Mouse (Mus musculus) thymus, postnatal 25 days (tissue): ENCODE data around the gene Mcu.

ENCODE experiments used
- DNase-seq: peaks from one replicate; pipeline ENCODE4 v3.0.0; 2022

Mcu gene

DNA sequence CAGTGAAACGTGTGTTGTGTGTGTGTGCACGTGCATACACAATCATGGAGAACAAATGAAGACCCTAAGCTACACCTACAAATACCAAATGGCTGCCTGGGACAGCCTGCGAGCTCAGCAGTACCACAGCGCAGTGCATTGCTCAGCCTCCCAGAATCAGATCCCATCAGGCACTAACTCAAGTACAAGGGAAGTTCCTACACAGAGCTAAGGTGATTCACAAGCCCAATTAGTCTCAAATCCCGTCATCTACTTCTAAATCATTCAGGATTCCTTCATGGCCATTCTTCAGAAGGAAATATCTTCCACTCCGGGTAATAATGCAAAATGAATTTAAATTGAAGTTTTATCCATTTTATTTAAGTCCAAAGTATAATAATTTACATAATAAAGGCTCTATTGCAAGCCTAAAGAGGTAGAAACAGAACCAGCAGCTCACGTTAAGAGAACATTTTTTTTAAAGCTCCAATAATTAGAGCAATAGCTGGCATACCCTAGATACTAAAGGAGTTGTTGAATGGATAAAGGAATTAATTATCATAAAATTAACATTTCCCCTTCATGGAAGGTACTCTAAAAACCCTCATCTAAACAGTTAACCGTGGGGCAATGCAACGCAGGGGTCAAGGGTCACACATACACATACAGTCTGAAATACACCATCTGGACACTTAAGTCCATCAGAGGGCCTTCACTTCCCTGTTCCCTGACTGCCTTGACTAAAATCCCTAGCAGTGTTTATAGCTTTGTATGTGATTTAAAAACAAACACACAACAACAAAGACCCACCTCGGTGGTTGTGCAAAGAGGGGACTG is 47.6 kb downstream of the Mcu start:
- DNase-seq, result no peak

DNA sequence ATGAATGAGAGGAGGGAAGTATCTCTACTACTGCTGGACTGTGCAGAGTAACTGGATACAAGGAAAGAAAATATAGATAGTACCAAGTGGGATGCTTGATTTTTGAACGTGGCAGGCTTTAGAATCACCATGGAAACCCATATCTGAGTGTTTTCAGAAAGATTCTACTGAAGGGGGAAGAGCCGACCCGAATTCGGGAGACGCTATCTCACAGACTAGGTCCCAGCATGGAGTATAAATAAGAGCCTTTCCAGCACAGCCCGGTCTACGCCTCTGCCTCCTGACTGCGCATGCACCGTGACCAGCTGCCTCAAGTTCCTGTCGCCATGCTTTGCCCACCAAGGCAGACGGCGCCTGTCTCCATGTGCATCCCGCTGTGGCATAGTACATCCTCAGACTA is 49.5 kb downstream of the Mcu start:
- no peak for DNase-seq

DNA sequence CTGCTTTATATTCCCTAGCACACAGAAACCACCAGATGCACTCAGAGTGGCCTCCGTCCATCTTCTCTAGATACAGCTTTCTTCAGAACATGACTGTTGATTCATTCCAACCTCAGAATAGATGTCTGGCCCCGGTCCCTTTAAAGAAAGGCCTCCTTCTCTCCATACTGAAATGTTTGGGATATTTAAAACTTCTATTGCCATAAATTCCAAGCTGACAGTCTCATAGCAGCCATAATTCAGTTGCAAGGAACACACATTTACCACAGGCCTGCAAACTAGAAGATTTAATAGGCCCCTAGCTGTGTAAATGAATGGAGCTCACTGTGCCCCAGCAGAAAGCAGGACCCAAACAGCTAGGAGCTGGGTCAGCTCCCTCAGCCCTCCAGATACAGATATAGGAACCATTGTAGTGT is 50.5 kb downstream of the Mcu start:
- DNase-seq, result no peak

DNA sequence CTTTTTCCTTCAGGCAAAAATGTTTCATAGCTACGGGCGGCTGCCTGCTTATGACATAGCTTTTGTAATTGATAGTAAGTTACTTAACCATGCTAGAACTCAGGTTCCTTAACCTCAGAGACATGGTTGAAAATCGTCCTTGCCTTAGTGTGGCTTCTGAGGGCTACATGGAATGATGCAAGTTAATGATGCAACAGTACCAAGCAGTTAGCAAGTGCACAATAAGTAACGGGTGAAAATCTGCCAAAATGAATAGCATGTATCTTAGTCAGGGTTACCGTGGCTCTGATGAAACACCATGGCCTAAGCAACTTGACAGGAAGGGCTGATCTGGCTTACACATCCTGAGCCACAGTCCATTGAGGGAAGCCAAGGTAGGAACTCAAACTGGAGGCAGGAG is 51.9 kb downstream of the Mcu start:
- DNase-seq, result no peak

DNA sequence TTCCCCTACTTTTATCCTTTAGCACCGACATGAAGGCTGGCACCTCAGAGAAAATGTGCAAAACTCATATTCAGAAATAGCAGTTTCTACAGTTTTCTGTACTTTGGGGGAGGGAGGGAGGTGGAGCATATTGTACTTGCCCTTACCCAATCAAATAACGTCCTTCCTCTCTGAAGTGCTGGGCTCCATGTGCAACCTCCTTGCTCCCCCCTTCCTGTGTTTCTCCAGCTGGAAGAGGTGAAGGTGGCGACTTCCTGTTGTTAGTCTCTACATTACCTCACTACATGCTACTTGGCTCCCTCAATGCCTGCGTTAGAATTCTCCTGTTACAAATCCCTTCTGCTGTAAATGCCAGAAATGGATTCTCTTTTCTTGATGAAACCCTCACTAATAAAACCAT is 54.0 kb downstream of the Mcu start:
- peak; percentile 33 for DNase-seq

DNA sequence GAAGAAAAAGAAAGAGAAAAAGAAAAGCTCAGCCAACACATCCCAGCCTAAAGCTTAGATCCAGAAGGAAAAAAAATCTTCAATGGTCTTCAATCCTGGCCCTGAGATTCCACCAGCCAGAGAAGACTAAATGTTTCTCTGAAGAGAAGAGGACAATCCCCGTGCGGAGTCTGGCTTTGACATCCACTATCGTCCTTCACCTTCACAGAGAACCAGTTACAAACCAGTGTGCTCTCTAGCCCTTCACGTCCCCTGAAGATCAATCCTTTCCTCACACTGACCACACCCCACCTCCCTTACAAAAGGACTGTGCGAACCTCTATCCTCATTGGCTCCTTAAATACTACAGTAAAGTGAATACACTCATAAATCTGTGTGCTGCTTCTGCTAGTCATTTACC is 56.4 kb downstream of the Mcu start:
- no peak for DNase-seq

DNA sequence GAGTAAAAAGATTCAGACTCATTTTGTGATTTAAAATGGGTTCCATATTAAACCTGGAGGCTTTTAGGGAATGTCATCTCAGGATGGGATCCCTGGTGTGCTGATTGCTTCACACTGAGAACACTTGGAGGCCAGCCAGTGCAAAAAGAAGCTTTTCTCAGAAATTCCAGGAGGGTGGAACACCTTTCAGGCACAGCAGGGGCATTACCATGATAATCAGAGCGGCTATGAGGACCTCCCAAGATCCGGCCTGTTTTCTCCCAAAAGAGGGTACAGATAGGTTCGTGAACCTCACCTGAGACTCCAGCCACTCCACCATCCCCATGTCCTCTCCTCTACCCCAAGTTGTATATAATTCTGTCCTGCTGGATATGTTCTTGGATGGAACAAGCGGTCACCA is 57.9 kb downstream of the Mcu start:
- DNase-seq, result no peak

DNA sequence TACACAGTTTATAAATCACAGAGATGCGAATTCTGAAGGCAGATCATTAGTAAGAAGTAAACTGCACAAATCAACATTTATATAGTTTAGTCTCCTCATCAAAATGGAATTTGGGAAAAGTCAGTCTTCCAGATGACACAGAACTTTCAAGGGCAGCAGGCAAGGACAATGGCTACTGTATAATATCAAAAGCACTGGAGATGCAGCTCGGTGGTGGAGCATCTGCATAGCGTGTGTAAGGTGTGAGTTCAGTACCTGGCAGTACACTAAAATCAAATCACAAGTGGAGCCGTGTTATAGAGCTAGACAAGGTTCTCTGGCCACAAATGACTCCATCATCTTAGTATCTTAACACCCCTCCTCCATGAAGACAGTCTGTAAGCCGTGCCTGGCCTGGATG is 58.3 kb downstream of the Mcu start:
- DNase-seq, result no peak

DNA sequence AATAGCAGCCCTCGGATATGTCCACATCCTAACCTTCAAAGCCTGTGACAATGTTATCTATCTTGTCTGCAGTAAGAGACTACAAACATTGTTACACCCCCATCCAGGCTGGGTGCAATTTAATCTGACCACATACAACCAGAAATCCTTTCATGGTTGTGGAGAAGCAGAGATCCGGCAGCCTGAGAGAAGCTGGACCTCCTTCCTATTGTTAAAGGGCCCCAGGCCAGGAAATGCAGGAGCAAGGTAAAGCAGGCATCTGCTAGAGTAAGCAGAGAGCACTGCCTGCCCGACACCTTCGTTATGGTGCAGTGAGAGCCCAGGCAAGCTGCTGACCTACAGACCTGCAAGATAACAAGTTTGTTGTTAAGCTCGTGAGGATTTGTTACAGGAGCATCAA is 60.0 kb downstream of the Mcu start:
- no peak for DNase-seq

DNA sequence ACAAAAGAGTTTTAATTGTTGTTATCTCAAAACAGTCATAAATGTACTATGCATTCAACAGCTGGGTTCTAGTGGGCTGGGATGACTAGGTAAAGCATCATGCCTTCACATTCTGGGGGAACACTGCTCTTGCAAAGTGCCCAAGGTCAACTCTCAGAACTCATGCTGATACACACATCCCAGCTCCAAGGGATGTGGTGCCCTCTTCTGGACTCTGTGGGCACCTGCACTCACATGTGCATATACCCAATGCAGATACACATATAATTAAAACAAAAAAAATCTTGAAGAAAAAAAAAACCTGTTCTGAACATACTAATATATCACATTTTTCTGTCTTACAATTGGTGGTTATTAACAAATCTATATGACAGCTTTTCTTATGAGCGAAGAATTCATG is 62.2 kb downstream of the Mcu start:
- DNase-seq, result no peak

DNA sequence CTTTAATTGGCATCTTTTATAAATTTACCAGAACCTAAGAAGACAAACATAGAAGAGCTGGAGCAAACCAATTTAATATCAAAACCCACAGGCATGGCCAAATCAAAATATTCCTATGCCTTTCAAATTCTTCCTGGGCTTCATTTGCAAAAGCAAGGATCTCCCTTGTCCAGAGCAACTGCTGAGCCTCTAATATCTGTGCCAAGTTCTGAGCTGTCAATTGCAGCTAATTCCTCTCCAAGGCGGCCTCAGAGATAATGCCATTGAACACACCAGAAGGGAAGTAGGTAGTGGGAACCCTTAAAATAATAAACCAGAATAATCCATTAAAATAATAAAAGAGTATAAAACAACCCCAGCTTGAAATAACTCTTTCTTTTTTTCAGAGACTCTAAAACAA is 64.0 kb downstream of the Mcu start:
- DNase-seq, result no peak

DNA sequence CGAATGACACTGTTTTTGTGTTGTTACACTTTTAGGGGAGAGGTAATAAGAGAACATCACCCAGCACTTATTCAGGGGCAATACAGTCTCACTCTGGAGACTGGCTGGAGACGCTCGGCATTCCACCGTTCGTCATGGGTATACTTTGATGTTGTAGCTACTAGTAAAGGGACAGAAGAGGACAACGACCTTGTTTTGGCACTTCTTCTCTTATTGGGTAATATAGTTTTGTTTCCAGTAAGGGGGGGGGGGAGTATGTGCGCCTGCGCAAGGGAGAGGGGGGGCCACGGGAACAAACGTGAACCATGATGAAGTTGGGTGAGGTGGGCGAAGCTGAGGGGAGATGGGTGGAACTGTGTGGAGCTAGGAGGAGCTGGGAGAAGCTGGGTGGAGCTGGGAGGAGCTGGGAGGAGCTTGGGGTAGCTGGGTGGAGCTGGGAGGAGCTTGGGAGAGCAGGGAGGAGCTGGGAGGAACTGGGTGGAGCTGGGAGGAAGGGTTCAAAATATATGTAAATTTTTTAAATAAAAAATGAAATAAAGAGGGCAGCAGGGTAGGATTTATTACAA is 67.6 kb downstream of the Mcu start:
- no peak for DNase-seq

DNA sequence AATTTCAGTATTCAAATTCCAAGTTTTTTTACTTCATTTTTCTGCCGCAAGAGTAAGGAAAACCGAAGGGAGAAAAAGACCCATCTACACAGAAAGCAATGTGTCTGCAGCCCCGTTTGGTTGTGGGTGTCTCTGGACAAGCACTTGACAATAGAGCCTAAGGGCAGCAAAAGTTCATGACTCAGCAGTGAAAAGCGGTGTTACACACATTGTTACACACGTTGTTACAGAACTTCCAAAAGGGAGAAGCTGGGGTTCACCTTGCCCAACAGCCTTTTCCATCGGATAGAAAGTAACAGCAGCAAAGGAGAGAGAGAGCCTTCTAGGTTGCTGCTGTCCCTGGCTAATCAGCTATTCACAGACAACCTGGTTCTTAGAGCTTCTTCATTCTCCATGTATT is 68.3 kb downstream of the Mcu start:
- no peak for DNase-seq

DNA sequence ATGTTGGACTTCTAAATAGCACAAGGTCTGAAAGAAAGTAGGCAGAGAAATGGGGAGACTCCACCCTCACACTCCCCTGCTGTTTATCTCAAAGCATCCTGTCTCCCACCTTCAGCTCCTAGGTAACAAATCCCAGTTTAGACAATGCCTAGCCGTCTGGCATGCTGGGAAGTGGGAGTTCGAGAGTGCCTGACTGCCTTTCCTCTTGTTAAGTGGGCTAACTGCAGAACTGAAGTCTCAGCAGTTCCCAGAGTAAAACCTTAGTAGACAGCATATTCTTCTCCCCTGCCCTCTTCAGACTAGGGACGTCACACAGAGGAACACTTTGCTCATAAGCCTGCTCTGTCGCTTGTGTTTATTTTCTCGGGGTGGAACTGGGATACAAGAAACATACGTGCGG is 69.1 kb downstream of the Mcu start:
- no peak for DNase-seq

DNA sequence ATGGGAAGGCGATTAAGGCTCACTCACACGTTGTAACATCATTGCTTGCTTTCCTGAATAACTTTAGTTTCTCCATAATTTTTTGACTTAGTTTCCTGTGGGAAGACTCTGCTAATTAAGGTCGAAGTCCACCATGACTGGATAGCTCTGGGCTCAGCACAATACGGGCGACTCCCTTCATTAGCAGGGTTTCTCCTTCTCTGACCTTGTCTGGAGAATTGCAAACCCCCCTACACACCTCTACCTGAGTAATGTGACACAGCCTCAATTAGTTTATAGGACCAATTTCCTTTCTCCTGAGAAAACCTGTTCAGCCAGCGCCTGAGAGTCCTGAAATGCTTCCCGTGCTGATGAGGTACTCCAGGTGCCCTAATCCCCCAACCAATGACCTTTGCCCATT is 71.3 kb downstream of the Mcu start:
- no peak for DNase-seq

DNA sequence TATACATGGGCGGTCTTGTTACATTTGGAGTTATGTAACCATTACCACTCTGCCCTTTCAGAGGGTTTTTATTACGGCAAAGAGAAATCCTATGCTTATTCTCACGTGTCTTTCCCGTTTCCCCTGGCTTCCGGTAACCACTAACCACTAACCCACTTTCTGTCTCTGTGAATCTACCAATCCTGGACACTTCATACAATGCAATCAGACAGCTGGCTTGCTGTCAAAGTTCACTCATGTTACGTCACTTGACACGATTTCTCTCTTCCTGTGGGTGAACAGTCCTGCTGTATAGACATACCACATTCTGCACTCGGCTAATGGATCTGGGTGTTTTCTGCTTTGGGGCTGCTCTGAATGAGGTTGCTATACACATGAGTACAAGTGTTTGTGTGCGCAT is 73.1 kb downstream of the Mcu start:
- peak; percentile 14 for DNase-seq

DNA sequence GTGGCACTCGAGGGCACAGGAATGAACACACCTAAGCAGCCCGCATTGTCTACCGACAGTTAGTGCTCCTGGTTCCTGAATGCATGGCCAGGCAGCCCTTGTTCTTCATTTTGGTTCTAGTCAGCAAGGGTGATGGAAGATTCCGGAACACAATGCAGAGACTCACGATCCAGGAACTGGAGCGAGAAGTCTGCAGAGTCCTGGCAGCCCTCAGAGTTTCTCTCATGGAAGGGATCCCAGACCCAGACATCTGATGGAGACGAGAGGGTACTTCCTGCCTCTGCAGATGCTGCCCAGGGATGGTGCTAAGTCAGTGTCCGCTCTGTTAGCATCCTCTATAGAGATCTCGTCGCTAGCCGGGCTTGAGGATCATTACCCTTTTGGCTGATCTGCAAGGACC is 75.0 kb downstream of the Mcu start:
- no peak for DNase-seq

DNA sequence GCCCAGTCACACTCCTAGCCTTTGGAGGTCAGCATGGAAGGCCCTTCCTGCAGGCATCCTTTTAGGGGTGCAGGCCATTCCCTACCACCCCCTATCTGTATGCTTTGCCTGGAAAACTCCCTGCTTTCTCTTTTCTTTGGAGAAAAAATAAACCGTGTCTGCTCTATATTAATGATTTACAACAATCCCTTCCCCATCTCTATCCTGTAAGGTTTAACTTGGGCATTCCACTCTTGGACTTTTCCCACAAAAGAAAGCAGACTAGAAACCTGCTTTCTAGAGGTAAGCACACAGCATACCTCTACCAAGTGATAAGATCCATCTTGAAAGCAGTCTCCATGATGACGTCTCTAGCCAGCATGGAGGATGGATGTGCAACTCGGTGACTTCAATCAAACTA is 75.9 kb downstream of the Mcu start:
- no peak for DNase-seq

DNA sequence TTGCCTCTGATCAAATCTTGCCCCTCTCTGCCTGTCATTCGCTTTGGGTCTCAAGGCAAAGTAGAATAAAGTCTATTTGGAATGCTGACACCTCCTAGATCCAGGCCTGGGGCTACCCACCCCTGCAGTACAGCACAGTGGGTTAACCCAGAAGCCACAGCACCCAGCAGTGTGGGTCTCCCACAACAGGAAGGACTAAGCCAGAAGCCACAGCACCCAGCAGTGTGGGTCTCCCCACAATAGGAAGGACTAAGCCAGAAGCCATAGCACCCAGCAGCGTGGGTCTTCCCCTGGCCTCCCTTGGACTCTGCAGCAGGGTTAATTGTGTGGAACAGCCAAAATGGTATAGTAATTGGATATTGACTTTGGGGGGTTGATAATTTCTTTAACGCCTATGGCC is 76.4 kb downstream of the Mcu start:
- peak; percentile 36 for DNase-seq

DNA sequence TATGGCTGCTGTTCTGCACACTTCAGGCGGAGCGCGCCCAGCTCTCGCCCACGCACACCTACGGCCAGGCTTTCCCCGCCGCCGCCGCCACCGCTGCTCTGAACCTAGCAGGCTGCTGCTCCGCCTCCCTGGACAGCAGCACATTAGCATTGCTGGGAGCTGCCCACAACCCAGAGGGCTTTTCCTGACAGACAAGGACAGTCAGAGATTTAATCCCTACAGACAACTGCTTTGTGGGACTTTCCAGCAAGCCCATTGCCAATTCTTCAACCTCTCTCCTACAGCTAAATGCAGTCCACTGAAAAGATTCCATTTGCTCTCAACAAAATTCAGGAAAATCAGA is 77.0 kb downstream of the Mcu start:
- peak; percentile 26 for DNase-seq

DNA sequence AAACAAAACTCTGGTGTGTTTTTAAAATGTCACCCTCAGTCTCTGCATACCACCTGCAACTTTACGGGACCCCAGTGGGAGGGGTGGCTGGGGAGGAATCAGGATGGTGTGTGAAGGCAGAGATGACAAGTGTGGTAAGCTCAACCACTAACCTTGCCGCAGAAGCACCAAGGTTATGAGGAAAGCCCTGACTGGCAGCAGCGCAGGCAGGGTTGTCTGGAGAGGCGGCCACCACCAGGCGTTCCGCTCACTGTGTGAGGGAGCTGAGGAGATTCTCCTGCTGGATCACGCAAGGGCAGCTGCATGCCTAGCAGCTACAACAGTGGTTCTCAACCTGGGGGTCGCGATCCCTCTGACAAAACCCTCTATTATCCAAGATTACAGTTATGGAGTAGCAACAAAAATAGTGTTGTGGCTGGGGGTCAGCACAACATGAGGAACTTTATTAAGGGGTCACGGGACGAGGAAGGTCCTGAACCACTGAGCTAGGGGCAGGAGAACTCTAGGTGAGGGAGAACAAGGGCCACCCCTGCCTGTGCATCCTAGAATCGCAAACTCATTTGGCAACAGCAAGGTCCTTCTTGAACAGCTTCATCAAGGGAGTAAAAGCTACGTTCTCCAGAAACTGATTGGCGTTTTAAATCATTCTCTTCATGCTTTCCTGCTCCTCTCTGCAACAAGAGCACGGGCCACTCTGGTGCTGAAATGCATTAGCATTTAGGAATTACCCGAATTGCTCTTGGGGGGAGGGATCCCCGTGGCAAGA is 77.5 kb downstream of the Mcu start:
- DNase-seq, result peak; percentile 45

DNA sequence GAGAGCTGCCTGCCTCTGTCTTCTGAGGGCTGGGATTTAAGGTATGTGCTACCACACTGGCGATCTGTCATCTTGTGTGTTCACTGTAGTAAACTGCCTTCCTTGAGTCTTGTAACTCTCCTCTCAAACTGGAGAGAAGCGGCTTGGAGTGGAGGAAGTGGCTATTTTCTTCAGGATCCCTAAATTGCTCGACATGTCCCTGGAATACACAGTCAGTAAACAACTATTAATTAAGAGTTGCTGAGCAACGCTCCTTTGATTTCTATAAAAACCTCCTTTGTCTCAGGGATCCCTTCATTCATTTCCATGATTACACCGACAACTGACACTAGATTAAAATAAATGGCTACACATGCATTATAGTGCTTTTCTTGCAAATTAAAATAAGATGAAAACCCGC is 78.4 kb downstream of the Mcu start:
- DNase-seq, result no peak

DNA sequence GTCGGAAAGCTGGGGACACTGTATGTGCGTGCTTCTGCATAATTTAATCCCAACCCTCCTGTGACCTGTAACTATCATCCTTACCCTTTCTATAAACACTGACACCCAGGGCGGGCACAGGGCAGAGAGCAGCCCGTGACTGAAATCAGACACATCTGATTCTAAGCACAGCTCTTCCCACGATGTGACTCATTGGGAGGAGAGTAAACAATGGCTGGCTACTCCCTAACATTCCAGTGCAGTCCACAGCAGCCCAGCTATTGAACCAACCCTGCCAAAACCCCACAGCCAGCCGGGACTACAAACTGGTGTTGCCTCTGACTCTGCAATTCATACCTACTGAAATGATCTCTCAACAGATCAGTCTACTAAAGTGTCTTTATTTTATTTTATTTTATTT is 78.9 kb downstream of the Mcu start:
- DNase-seq, result no peak

DNA sequence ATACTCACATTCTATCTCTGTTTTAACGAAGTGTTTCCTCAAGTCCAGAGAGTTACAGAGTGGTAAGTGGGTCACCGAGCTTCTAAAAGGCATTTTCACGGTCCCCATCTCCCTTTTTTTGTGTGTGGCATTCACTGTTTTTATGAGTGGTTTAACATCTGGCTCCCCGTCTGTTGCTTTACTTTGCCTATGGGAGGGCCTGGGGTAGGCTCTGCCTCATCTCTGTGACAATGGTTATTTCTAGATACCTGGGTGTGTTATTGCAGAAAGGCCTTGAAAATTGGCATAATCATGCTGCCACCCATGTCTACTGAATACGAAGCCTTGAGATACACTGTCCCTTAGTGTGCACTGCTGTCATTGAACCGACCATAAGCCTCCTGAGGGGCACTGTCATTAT is 84.2 kb downstream of the Mcu start:
- DNase-seq, result no peak

DNA sequence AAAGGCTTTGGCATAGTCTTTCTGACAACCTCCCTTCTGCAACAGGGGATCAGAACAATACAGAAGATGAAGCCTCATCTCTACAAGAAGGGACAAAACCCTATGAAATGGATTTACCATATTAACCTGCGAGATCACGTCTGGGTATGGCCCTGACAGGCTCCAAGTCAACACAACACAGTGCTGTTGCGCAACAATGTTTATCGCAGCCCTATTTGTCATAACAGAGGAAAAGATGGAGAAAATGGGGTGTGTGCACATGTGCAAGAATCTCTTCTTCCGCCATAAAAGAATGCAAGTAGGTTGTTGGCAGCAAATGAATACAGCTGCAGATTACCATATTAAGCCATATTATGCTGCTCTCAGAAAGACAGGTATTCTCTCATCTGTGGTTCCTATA is 88.7 kb downstream of the Mcu start:
- no peak for DNase-seq
